18 mouse cellular contexts compared by ENCODE assay signal in the genomic region with DNA sequence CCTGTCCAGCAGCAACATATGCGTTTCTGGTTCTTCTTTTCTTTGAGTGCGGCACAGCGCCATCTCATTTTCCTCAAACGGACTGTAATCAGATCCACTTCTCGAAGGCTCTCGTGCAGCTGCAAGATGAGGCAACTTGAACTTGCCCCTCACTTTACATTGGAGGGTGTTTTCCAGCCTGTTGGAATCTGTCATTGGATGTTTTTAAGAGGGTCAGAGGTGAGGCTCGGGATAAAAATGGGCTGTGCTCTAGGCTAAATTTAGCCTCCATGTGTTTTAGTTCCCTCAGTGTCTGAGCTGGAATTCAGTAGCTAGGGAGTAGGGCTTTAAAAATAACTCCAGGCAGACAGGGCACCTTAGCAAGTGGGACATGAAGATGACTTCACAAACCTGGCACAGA. TPM values are rescaled to one million over a fixed set of nuclear protein-coding genes. Genes with fewer than 3 reads are reported as not detected.
DNase-seq lines count a peak whose midpoint lies in the region; ATAC-seq lines count a peak whose summit lies in the region.
"Had no signal": no experiment of that assay in that cellular context is flagged by ENCODE, and none has a peak within 500 bp of the region (broad histone marks: within the 10 kb centered on the region; RNA-seq: fewer than 3 reads in every experiment).

No protein-coding gene starts in this region.

- no peak overlapping the region for H3K4me2 ChIP-seq in lung, embryonic 15.5 days
- H3K4me2 ChIP-seq in heart, embryonic 12.5 days: peak overlapping the region; percentile 31
- H3K4me2 ChIP-seq in hindbrain, embryonic 12.5 days (replicated peaks): no peak overlapping the region
- H3K4me2 ChIP-seq: liver, embryonic 15.5 days; midbrain, embryonic 13.5 days; neural tube, embryonic 13.5 days; stomach, embryonic 15.5 days had no signal

- intact Hi-C loops in gastrocnemius, postnatal 14 days (cut with DNase I; ENCODE audit: low total_unique reads): no loop called here
- intact Hi-C loops in left cerebral cortex, postnatal 4 days (cut with DNase I): no loop called here

- H3K27ac ChIP-seq in lung, embryonic 15.5 days: no peak overlapping the region
- peak overlapping the region; percentile 89 for H3K27ac ChIP-seq in heart, embryonic 12.5 days (ENCODE audit: poor library complexity, severe bottlenecking)
- no peak overlapping the region for H3K27ac ChIP-seq in hindbrain, embryonic 12.5 days
- H3K27ac ChIP-seq: forebrain, embryonic 10.5 days; left cerebral cortex, adult 2 months; liver, embryonic 15.5 days; midbrain, embryonic 13.5 days; neural tube, embryonic 13.5 days; stomach, embryonic 15.5 days had no signal

- no peaks in the 10 kb centered on the region for H3K36me3 ChIP-seq in lung, embryonic 15.5 days
- H3K36me3 ChIP-seq in heart, embryonic 12.5 days: no peaks in the 10 kb centered on the region
- no peaks in the 10 kb centered on the region for H3K36me3 ChIP-seq in hindbrain, embryonic 12.5 days
- H3K36me3 ChIP-seq: forebrain, embryonic 10.5 days; G1E; liver, embryonic 15.5 days; midbrain, embryonic 13.5 days; neural tube, embryonic 13.5 days; stomach, embryonic 15.5 days had no signal

- H3K27me3 ChIP-seq in lung, embryonic 15.5 days: peaks cover 37% of the 10 kb centered on the region
- peaks cover 25% of the 10 kb centered on the region for H3K27me3 ChIP-seq in heart, embryonic 12.5 days (replicated peaks)
- peaks cover 38% of the 10 kb centered on the region for H3K27me3 ChIP-seq in hindbrain, embryonic 12.5 days

- H3K9ac ChIP-seq in lung, embryonic 15.5 days: no peak overlapping the region
- no peak overlapping the region for H3K9ac ChIP-seq in heart, embryonic 12.5 days
- H3K9ac ChIP-seq in hindbrain, embryonic 12.5 days: no peak overlapping the region
- H3K9ac ChIP-seq: liver, embryonic 15.5 days; midbrain, embryonic 13.5 days; neural tube, embryonic 13.5 days; stomach, embryonic 15.5 days had no signal

- peak; percentile 44; the same call in 1 of the 2 replicates for ATAC-seq in lung, embryonic 15.5 days (ENCODE audit: borderline replicate concordance, extremely low read depth, low FRiP score, low TSS enrichment)
- no peak for ATAC-seq in heart, embryonic 12.5 days (ENCODE audit: insufficient number of reproducible peaks, low FRiP score)
- no peak for ATAC-seq in hindbrain, embryonic 12.5 days (ENCODE audit: low FRiP score)
- ATAC-seq: intestine, embryonic 16.5 days; midbrain, embryonic 13.5 days had no signal

- peak; percentile 48 for DNase-seq in gastrocnemius, adult 18-20 months (ENCODE audit: low spot score)
- no peak for DNase-seq in gastrocnemius, postnatal 14 days
- no peak for DNase-seq in lung, adult 18-20 months
- peak; percentile 59 for DNase-seq in skeletal muscle tissue, adult 2 months (ENCODE audit: low read depth, low spot score)
- no peak for DNase-seq in left cerebral cortex, postnatal 4 days
- DNase-seq: right cerebral cortex, postnatal 14 days had no signal

- H3K4me3 ChIP-seq in lung, embryonic 15.5 days: no peak overlapping the region
- no peak overlapping the region for H3K4me3 ChIP-seq in heart, embryonic 12.5 days
- H3K4me3 ChIP-seq in hindbrain, embryonic 12.5 days: no peak overlapping the region
- H3K4me3 ChIP-seq: forebrain, embryonic 10.5 days; left cerebral cortex, adult 2 months; liver, embryonic 15.5 days; midbrain, embryonic 13.5 days; neural tube, embryonic 13.5 days; stomach, embryonic 15.5 days had no signal

- 17% methylated on average over 7 of the region's 7 CpGs for WGBS in lung, embryonic 15.5 days
- 29% methylated on average over 7 of the region's 7 CpGs for WGBS in heart, embryonic 12.5 days
- WGBS in hindbrain, embryonic 12.5 days: 55% methylated on average over 7 of the region's 7 CpGs

- H3K4me1 ChIP-seq in lung, embryonic 15.5 days: no peaks in the 10 kb centered on the region; the same call in 1 of the 2 replicates
- H3K4me1 ChIP-seq in heart, embryonic 12.5 days (replicated peaks): peaks cover 46% of the 10 kb centered on the region
- H3K4me1 ChIP-seq in hindbrain, embryonic 12.5 days: no peaks in the 10 kb centered on the region
- H3K4me1 ChIP-seq: liver, embryonic 15.5 days; midbrain, embryonic 13.5 days; neural tube, embryonic 13.5 days had no signal

- no peaks in the 10 kb centered on the region for H3K9me3 ChIP-seq in lung, embryonic 15.5 days
- no peaks in the 10 kb centered on the region for H3K9me3 ChIP-seq in heart, embryonic 12.5 days (replicated peaks)
- no peaks in the 10 kb centered on the region for H3K9me3 ChIP-seq in hindbrain, embryonic 12.5 days (replicated peaks)
- H3K9me3 ChIP-seq: forebrain, embryonic 10.5 days; liver, embryonic 15.5 days; midbrain, embryonic 13.5 days; neural tube, embryonic 13.5 days; stomach, embryonic 15.5 days had no signal

RNA-seq across cellular contexts. Expression of gene Asb18, which starts 16.4 kb away (rescaled TPM):
- 10 to 100 TPM; 30.5 to 36.9 TPM for total RNA-seq in gastrocnemius, adult 18-20 months (2021)
- total RNA-seq in gastrocnemius, postnatal 14 days (2021): 1 to 10 TPM; 7.0 TPM
- polyA plus RNA-seq in lung, embryonic 15.5 days (2015; fragmentation: Nextera tagmentation; extraction: Ambion mirVana): 0.04 and 0.08 TPM in 2 replicates
- polyA plus RNA-seq in heart, embryonic 12.5 days (2016; fragmentation: Nextera tagmentation; extraction: Ambion mirVana): 1.0 and 1.1 TPM in 2 replicates
- total RNA-seq in left cerebral cortex, postnatal 4 days (2021): under 1 TPM; 0.44 to 0.60 TPM
- 0.61 and 0.76 TPM in 2 replicates for polyA plus RNA-seq in hindbrain, embryonic 12.5 days (2016; fragmentation: Nextera tagmentation; extraction: Ambion mirVana)
- total RNA-seq: granulocyte monocyte progenitor cell, adult 5-6 weeks had no signal
- polyA plus RNA-seq: forebrain, embryonic 10.5 days; G1E; intestine, embryonic 16.5 days; liver, embryonic 15.5 days; stomach, embryonic 15.5 days had no signal

Comparison
In these comparisons a context has a peak if more than half of its experiments do, and no peak if none do; other contexts are left out.
1. DNase-seq: peak in gastrocnemius, adult 18-20 months (single experiment) and skeletal muscle tissue, adult 2 months (single experiment); none in gastrocnemius, postnatal 14 days (single experiment), lung, adult 18-20 months (0 of 2) and left cerebral cortex, postnatal 4 days (single experiment).
2. RNA of gene Asb18, which starts 16.4 kb away (total RNA-seq): 30.5 to 36.9 TPM in gastrocnemius, adult 18-20 months and 7.0 TPM in gastrocnemius, postnatal 14 days; 0.44 to 0.60 TPM in left cerebral cortex, postnatal 4 days; every median in the first group is over 4 times any median in the second.